19 mouse cellular contexts compared by ENCODE assay signal in genomic region chr2:13416765-13417524, GRCm38 (mm10).
DNase-seq lines count a peak whose midpoint lies in the region; ATAC-seq and TF ChIP-seq lines count a peak whose summit lies in the region.
"Had no signal": no experiment of that assay in that cellular context is flagged by ENCODE, and none has a peak within 500 bp of the region (broad histone marks: within the 10 kb centered on the region; RNA-seq: fewer than 3 reads in every experiment).

No protein-coding gene starts in this region.

- no peak for TF ChIP-seq CTCF in bone marrow macrophage, adult 2 months (IDR thresholded peaks at IDR 0.05; ENCODE audit: low read depth, low read length)

- WGBS in heart, embryonic 15.5 days: 70% methylated on average over 3 of the region's 3 CpGs
- WGBS in hindbrain, embryonic 10.5 days: 88% methylated on average over 3 of the region's 3 CpGs

- H3K27ac ChIP-seq in heart, embryonic 15.5 days: 0 out of 2 replicates have a peak overlapping the region, but pooled peaks have one; percentile 30
- peak overlapping the region; percentile 51 for H3K27ac ChIP-seq in bone marrow macrophage, adult 2 months (ENCODE audit: insufficient read depth, low read depth, low read length)
- H3K27ac ChIP-seq in hindbrain, embryonic 10.5 days: no peak overlapping the region
- H3K27ac ChIP-seq: hindbrain, postnatal 0 days; limb, embryonic 15.5 days; midbrain, embryonic 10.5 days had no signal

- no peak overlapping the region for H3K4me3 ChIP-seq in heart, embryonic 15.5 days
- H3K4me3 ChIP-seq in bone marrow macrophage, adult 2 months (ENCODE audit: insufficient read depth, low read length): no peak overlapping the region
- H3K4me3 ChIP-seq in hindbrain, embryonic 10.5 days: no peak overlapping the region
- H3K4me3 ChIP-seq: limb, embryonic 15.5 days; midbrain, embryonic 10.5 days had no signal

- no peaks in the 10 kb centered on the region for H3K27me3 ChIP-seq in heart, embryonic 15.5 days
- H3K27me3 ChIP-seq in hindbrain, embryonic 10.5 days (ENCODE audit: insufficient read depth, poor library complexity, severe bottlenecking): no peaks in the 10 kb centered on the region
- H3K27me3 ChIP-seq: limb, embryonic 15.5 days had no signal

- intact Hi-C loops in heart, postnatal 36 days (cut with DNase I): loop anchor here (2.0 to 5.0 kb wide), 2 partner anchors 85 to 158 kb away; no protein-coding TSS in a partner anchor

- H3K36me3 ChIP-seq in heart, embryonic 15.5 days: no peaks in the 10 kb centered on the region
- no peaks in the 10 kb centered on the region for H3K36me3 ChIP-seq in hindbrain, embryonic 10.5 days
- H3K36me3 ChIP-seq: limb, embryonic 15.5 days; midbrain, embryonic 10.5 days had no signal

- TF ChIP-seq POLR2A in bone marrow macrophage, adult 2 months (IDR thresholded peaks at IDR 0.05; ENCODE audit: borderline replicate concordance, low read depth, low read length): no peak

- H3K9me3 ChIP-seq in heart, embryonic 15.5 days (replicated peaks): no peaks in the 10 kb centered on the region
- no peaks in the 10 kb centered on the region for H3K9me3 ChIP-seq in hindbrain, embryonic 10.5 days
- H3K9me3 ChIP-seq: limb, embryonic 15.5 days; midbrain, embryonic 10.5 days had no signal

- no peak overlapping the region for H3K4me2 ChIP-seq in heart, embryonic 15.5 days
- H3K4me2 ChIP-seq: limb, embryonic 15.5 days had no signal

- peaks cover 2% of the 10 kb centered on the region; the same call in 1 of the 2 replicates for H3K4me1 ChIP-seq in heart, embryonic 15.5 days (replicated peaks)
- peaks cover 45% of the 10 kb centered on the region for H3K4me1 ChIP-seq in bone marrow macrophage, adult 2 months (ENCODE audit: control insufficient read depth, insufficient read depth, low read length)
- peaks cover 19% of the 10 kb centered on the region for H3K4me1 ChIP-seq in hindbrain, embryonic 10.5 days (replicated peaks)

- no peak for ATAC-seq in heart, embryonic 15.5 days (replicated peaks; ENCODE audit: insufficient number of reproducible peaks, insufficient read depth, low FRiP score, low read depth)
- peak; percentile 59 for ATAC-seq in megakaryocyte progenitor cell, adult 5-6 weeks (replicated peaks; ENCODE audit: poor library complexity)
- ATAC-seq in activated CD4-positive, CD25-positive, alpha-beta regulatory T cell, adult 4 months: no peak
- ATAC-seq: forebrain, embryonic 16.5 days; hindbrain, postnatal 0 days; liver, postnatal 0 days had no signal

- DNase-seq in heart, postnatal 36 days: no peak
- DNase-seq in 416B (ENCODE audit: low read depth): peak; percentile 49
- no peak for DNase-seq in hindbrain, embryonic 10.5 days (ENCODE audit: low spot score)
- DNase-seq: adrenal gland, postnatal 10 days; cerebellum, adult 2 months; gastrocnemius, postnatal 10 days; heart, postnatal 14 days; kidney, adult 18-20 months; kidney, postnatal 25 days; liver, postnatal 0 days; thymus, adult 18-20 months had no signal

- H3K9ac ChIP-seq in heart, embryonic 15.5 days: no peak overlapping the region
- H3K9ac ChIP-seq: limb, embryonic 15.5 days; liver, postnatal 0 days had no signal
